Mouse (Mus musculus): ENCODE measurements around the gene Fam110a.

DNA sequence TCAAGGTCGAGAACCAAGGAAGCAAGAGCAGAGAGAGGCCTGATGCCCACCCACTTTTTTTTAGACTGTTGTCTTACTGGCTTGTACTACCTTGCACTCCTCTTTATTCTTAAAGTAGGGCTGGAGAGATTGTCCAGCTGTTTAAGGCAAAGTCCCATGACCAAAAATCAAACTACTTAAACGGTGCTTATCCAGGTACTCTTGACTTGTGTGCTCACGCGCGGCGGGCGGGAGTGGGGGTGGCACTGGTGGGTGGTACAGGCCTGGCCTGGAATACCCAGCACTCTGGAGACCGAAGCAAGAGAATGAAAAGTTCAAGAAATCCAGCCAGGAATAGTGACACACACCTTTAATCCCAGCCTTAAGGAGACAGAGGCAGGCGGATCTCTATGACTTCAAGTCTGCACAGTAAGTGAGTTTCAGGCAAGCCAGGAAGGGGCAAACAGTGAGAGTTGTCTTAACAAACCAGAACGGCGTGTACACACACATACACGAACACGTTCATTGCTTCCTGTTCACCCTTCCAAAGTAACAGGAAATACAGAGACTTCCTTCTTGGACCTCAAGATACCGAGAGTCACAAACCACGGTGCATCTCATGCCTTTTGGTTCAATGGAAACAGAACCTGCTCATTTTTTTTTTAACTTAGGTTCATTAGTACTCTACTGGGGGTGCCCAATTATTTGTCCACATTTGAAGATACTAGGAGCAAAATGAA is 29.2 kb upstream of the Fam110a start:
- TF ChIP-seq CTCF (IDR thresholded peaks at IDR 0.05) (no peak), EP300 (IDR thresholded peaks at IDR 0.05) (no peak)
